In genomic region chr10:89345606-89346005, GRCm38 (mm10) we compare ENCODE assay signal across 16 mouse cellular contexts. TPM values are rescaled to one million over a fixed set of nuclear protein-coding genes. Genes with fewer than 3 reads are reported as not detected.
DNase-seq lines count a peak whose midpoint lies in the region; ATAC-seq lines count a peak whose summit lies in the region.
"Had no signal": no experiment of that assay in that cellular context is flagged by ENCODE, and none has a peak within 500 bp of the region (broad histone marks: within the 10 kb centered on the region; RNA-seq: fewer than 3 reads in every experiment).

No protein-coding gene starts in this region.

- H3K36me3 ChIP-seq in forebrain, embryonic 13.5 days (ENCODE audit: poor library complexity, severe bottlenecking): no peaks in the 10 kb centered on the region
- H3K36me3 ChIP-seq in forebrain, embryonic 12.5 days (replicated peaks): no peaks in the 10 kb centered on the region
- H3K36me3 ChIP-seq in heart, embryonic 15.5 days: no peaks in the 10 kb centered on the region
- H3K36me3 ChIP-seq: embryonic facial prominence, embryonic 12.5 days; G1E; midbrain, embryonic 10.5 days; neural tube, embryonic 13.5 days had no signal

- no peak overlapping the region for H3K9ac ChIP-seq in forebrain, embryonic 13.5 days
- no peak overlapping the region for H3K9ac ChIP-seq in forebrain, embryonic 12.5 days
- H3K9ac ChIP-seq in heart, embryonic 15.5 days: no peak overlapping the region

- H3K27me3 ChIP-seq in forebrain, embryonic 13.5 days: peaks cover 37% of the 10 kb centered on the region
- peaks cover 41% of the 10 kb centered on the region for H3K27me3 ChIP-seq in forebrain, embryonic 12.5 days
- H3K27me3 ChIP-seq in heart, embryonic 15.5 days: no peaks in the 10 kb centered on the region

- no peak overlapping the region for H3K27ac ChIP-seq in forebrain, embryonic 13.5 days
- H3K27ac ChIP-seq in forebrain, embryonic 12.5 days: no peak overlapping the region
- no peak overlapping the region; the same call in 1 of the 2 replicates for H3K27ac ChIP-seq in heart, embryonic 15.5 days
- H3K27ac ChIP-seq: embryonic facial prominence, embryonic 12.5 days; kidney, postnatal 0 days; neural tube, embryonic 13.5 days had no signal

- H3K4me1 ChIP-seq in forebrain, embryonic 13.5 days: peaks cover 12% of the 10 kb centered on the region
- H3K4me1 ChIP-seq in forebrain, embryonic 12.5 days: peaks cover 6% of the 10 kb centered on the region; the same call in 1 of the 2 replicates
- H3K4me1 ChIP-seq in heart, embryonic 15.5 days (replicated peaks): peaks cover 26% of the 10 kb centered on the region
- H3K4me1 ChIP-seq: embryonic facial prominence, embryonic 12.5 days had no signal

- H3K4me2 ChIP-seq in forebrain, embryonic 13.5 days: no peak overlapping the region
- no peak overlapping the region for H3K4me2 ChIP-seq in forebrain, embryonic 12.5 days
- H3K4me2 ChIP-seq in heart, embryonic 15.5 days: peak overlapping the region; percentile 93

- H3K9me3 ChIP-seq in forebrain, embryonic 13.5 days (replicated peaks): no peaks in the 10 kb centered on the region
- H3K9me3 ChIP-seq in forebrain, embryonic 12.5 days: no peaks in the 10 kb centered on the region
- H3K9me3 ChIP-seq in heart, embryonic 15.5 days (replicated peaks): no peaks in the 10 kb centered on the region
- H3K9me3 ChIP-seq: embryonic facial prominence, embryonic 12.5 days; midbrain, embryonic 10.5 days; neural tube, embryonic 13.5 days had no signal

- ATAC-seq in forebrain, embryonic 13.5 days: no peak
- ATAC-seq in forebrain, embryonic 12.5 days (ENCODE audit: low FRiP score): no peak
- ATAC-seq in heart, embryonic 15.5 days (replicated peaks; ENCODE audit: insufficient number of reproducible peaks, insufficient read depth, low FRiP score, low read depth): no peak

- no peak for DNase-seq in heart, adult 8-10 months (ENCODE audit: low spot score)
- peak; percentile 36 for DNase-seq in kidney, adult 9 months
- no peak for DNase-seq in kidney, adult 11 months
- DNase-seq in gastrocnemius, adult 8-10 months (ENCODE audit: low spot score in 2 of 2): no peak
- DNase-seq: gastrocnemius, adult 2 months; lung, postnatal 36 days; retina, postnatal 1 day had no signal

- WGBS in forebrain, embryonic 13.5 days: 64% methylated on average over 6 of the region's 6 CpGs
- WGBS in forebrain, embryonic 12.5 days: 68% methylated on average over 6 of the region's 6 CpGs
- WGBS in heart, embryonic 15.5 days: 66% methylated on average over 6 of the region's 6 CpGs

- 0 out of 2 replicates have a peak overlapping the region, but pooled peaks have one; percentile 57 for H3K4me3 ChIP-seq in forebrain, embryonic 13.5 days
- H3K4me3 ChIP-seq in forebrain, embryonic 12.5 days (replicated peaks): no peak overlapping the region
- peak overlapping the region; percentile 69 for H3K4me3 ChIP-seq in heart, embryonic 15.5 days

RNA-seq across cellular contexts. Expression of gene Ano4, which starts 1.0 kb away (rescaled TPM):
- 2.8 and 3.1 TPM in 2 replicates for polyA plus RNA-seq in forebrain, embryonic 13.5 days (2015; fragmentation: Nextera tagmentation; extraction: Ambion mirVana)
- 1.6 and 1.9 TPM in 2 replicates for polyA plus RNA-seq in forebrain, embryonic 12.5 days (2016; fragmentation: Nextera tagmentation; extraction: Ambion mirVana)
- 2.9 and 3.0 TPM in 2 replicates for polyA plus RNA-seq in heart, embryonic 15.5 days (2015; fragmentation: Nextera tagmentation; extraction: Ambion mirVana)
- total RNA-seq in heart, adult 8-10 months (2022): 10 to 100 TPM in 2 of 4 experiments, 1 to 10 TPM in 2; 8.1 to 14.0 (median 9.2) TPM
- 1 to 10 TPM in 3 of 4 experiments, under 1 TPM in 1; 0.56 to 1.9 (median 1.3) TPM for total RNA-seq in gastrocnemius, adult 8-10 months (2022)
- total RNA-seq: monocyte, adult 5-6 weeks had no signal
- polyA plus RNA-seq: G1E had no signal
